Mouse (Mus musculus) frontal cortex, postnatal 25 days (tissue): ENCODE results near the gene Tmem52b.
"Not testable (repeated sequence)": the region's sequence is repeated elsewhere in the genome, so short reads cannot be mapped to it uniquely, and the experiment has no call there.

Experiments used
- DNase-seq, 2 experiments: peaks; one replicate each; pipeline ENCODE4 v3.0.0; 2022; ENCODE audit warnings: low spot score in 2 of 2

The Tmem52b gene

GRCm38 (mm10) chr6:129512367-129512766 is at the start of gene Tmem52b:
Gene Tmem52b, plus strand, starts transcription at chr6:129512555.
- DNase-seq, result no peak

- DNase-seq, result no peak
These were observed 41.0 kb upstream of the Tmem52b start for GRCm38 (mm10) chr6:129471386-129471785.

- no peak for DNase-seq
These were observed 39.7 kb upstream of the Tmem52b start for GRCm38 (mm10) chr6:129472627-129473026.

- DNase-seq, result no peak
These were observed 35.8 kb upstream of the Tmem52b start for GRCm38 (mm10) chr6:129476404-129477126.

GRCm38 (mm10) chr6:129480089-129480958 is 32.0 kb upstream of the Tmem52b start:
- no peak for DNase-seq

GRCm38 (mm10) chr6:129494924-129495323 is 17.4 kb upstream of the Tmem52b start:
- DNase-seq, result no peak

- no peak for DNase-seq
These were observed 14.8 kb upstream of the Tmem52b start for GRCm38 (mm10) chr6:129497345-129498218.

- DNase-seq, result not testable (repeated sequence)
These were observed 12.8 kb upstream of the Tmem52b start for GRCm38 (mm10) chr6:129499516-129499915.

- DNase-seq, result no peak
These were observed 8.9 kb upstream of the Tmem52b start for GRCm38 (mm10) chr6:129503471-129503870.

GRCm38 (mm10) chr6:129507024-129507423 is 5.3 kb upstream of the Tmem52b start, which contains the start of gene Olr1:
Gene Olr1, minus strand, starts transcription at chr6:129507165.
- DNase-seq, result no peak

GRCm38 (mm10) chr6:129510120-129510911 is 2.0 kb upstream of the Tmem52b start:
- no peak for DNase-seq

- DNase-seq, result no peak
These were observed 513 bp downstream of the Tmem52b start for GRCm38 (mm10) chr6:129512868-129513267.

- DNase-seq, result no peak
These were observed 1.1 kb downstream of the Tmem52b start for GRCm38 (mm10) chr6:129513409-129513808.

GRCm38 (mm10) chr6:129514376-129514775 is 2.0 kb downstream of the Tmem52b start:
- DNase-seq, result no peak

GRCm38 (mm10) chr6:129515068-129515467 is 2.7 kb downstream of the Tmem52b start:
- no peak for DNase-seq

- DNase-seq, result no peak
These were observed 4.0 kb downstream of the Tmem52b start for GRCm38 (mm10) chr6:129516388-129516787.

- no peak for DNase-seq
These were observed 5.5 kb downstream of the Tmem52b start for GRCm38 (mm10) chr6:129517752-129518408.

GRCm38 (mm10) chr6:129526069-129526468 is 13.7 kb downstream of the Tmem52b start:
- no peak for DNase-seq

- no peak for DNase-seq
These were observed 15.1 kb downstream of the Tmem52b start for GRCm38 (mm10) chr6:129527416-129527815.

- DNase-seq, result no peak
These were observed 17.2 kb downstream of the Tmem52b start for GRCm38 (mm10) chr6:129529605-129530004.
